Mouse (Mus musculus): ENCODE measurements at regions not wholly inside any gene's neighbourhood (a gene's known extent, or its start where the extent isn't known, plus 50 kb on each side); places are given as distances from the start of the nearest gene placed in this dataset.

- TF ChIP-seq POLR2A (IDR thresholded peaks at IDR 0.05; ENCODE audit: borderline replicate concordance, extremely low read depth, insufficient read depth, insufficient read length, poor library complexity, severe bottlenecking), result no peak
- TF ChIP-seq CTCF (IDR thresholded peaks at IDR 0.05; ENCODE audit: borderline replicate concordance, extremely low read depth, insufficient read depth, insufficient read length), result no peak
Observed at GRCm38 (mm10) chr8:126667721-126668656, 74.2 kb upstream of the Irf2bp2 start.
